Mouse (Mus musculus) hindbrain, embryonic 14.5 days (tissue): ENCODE results near the gene Robo1. TPM values are rescaled to one million over a fixed set of nuclear protein-coding genes. Genes with fewer than 3 reads are reported as not detected.

Source experiments
- ATAC-seq: fragments of 200-750 bp; cut with Nextera tagmentation; 2 replicates; pipeline ENCODE4 v1.8.0; 2017; ENCODE audit warnings: moderate number of reproducible peaks, mild to moderate bottlenecking, moderate TSS enrichment, moderate library complexity; ENCODE audit not compliant: low FRiP score
- DNase-seq: peaks from one replicate; pipeline ENCODE4 v3.0.0-alpha.2; 2015; ENCODE audit warnings: low spot score
- H3K27ac ChIP-seq: fragments of 300-500 bp; sonication (generic); 2 replicates; pipeline ENCODE4 v1.5.1; 2014; ENCODE audit warnings: mild to moderate bottlenecking, moderate library complexity
- H3K27me3 ChIP-seq: fragments of 300-500 bp; sonication (generic); 2 replicates; pipeline ENCODE4 v1.6.1; 2014; ENCODE audit warnings: mild to moderate bottlenecking, low read length, mixed read lengths; ENCODE audit not compliant: control insufficient read depth, insufficient read depth
- H3K36me3 ChIP-seq: fragments of 300-500 bp; sonication (generic); replicated peaks from 2 replicates; pipeline ENCODE4 v1.6.1; 2014; ENCODE audit not compliant: control insufficient read depth, insufficient read depth
- H3K4me1 ChIP-seq: fragments of 300-500 bp; sonication (generic); replicated peaks from 2 replicates; pipeline ENCODE4 v1.6.1; 2014; ENCODE audit warnings: antibody characterized with exemption, low read length, mixed read lengths; ENCODE audit not compliant: control insufficient read depth, insufficient read depth
- H3K4me2 ChIP-seq: fragments of 300-500 bp; sonication (generic); replicated peaks from 2 replicates; pipeline ENCODE4 v1.6.1; 2014; ENCODE audit warnings: mild to moderate bottlenecking, moderate library complexity
- H3K4me3 ChIP-seq: fragments of 300-500 bp; sonication (generic); replicated peaks from 2 replicates; pipeline ENCODE4 v1.5.1; 2014; ENCODE audit warnings: mild to moderate bottlenecking, low read length
- H3K9ac ChIP-seq: fragments of 300-500 bp; sonication (generic); 2 replicates; pipeline ENCODE4 v1.6.1; 2014
- H3K9me3 ChIP-seq: fragments of 300-500 bp; sonication (generic); 2 replicates; pipeline ENCODE4 v1.6.1; 2016; ENCODE audit warnings: low read length; ENCODE audit not compliant: control insufficient read depth
- WGBS: fragments of 180-500 bp; shearing (Covaris S2); extraction: QIAGEN DNeasy Blood & Tissue Kit; methylation state at CpG from one replicate; pipeline ENCODE4 v1.1.7; 2014; 5-methylcytosine and 5-hydroxymethylcytosine counted together
- polyA plus RNA-seq: library from polyadenylated mRNA; unstranded; fragments of >200 nt; fragmentation: Nextera tagmentation; extraction: Ambion mirVana; gene quantifications from 2 replicates; pipeline ENCODE4 v1.2.1, GENCODE M21; 2014

Gene Robo1
- polyA plus RNA-seq, 1 experiment from 2014 or later = 47.5 TPM

DNA sequence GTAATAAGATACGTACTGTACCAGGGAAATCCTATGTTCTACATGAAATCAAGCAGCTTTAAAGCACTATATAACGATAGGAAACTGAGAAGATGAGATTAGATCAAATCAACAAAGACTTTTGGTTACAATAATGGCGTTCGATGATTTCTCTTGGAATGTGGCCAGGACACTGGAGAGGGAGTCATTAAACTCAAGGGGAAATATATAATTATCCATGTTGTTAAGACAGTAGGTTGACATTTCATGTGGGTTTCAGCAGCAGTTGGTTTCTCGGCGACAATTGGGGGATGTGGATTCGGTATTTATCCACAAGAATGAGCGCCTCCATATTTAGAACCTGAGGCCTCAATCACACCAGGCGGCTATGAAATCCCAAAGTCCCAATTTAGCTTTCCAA lies 347.3 kb downstream of the Robo1 start:
- Histone ChIP-seq H3K9ac (no peak overlapping the region), H3K36me3 (no peaks in the 10 kb centered on the region), H3K4me1 (no peaks in the 10 kb centered on the region), H3K9me3 (no peaks in the 10 kb centered on the region), H3K4me2 (no peak overlapping the region), H3K27ac (no peak overlapping the region), H3K27me3 (no peaks in the 10 kb centered on the region), H3K4me3 (no peak overlapping the region)
- 64% methylated on average over 9 of the region's 9 CpGs for WGBS
- DNase-seq (no peak), ATAC-seq (no peak)

DNA sequence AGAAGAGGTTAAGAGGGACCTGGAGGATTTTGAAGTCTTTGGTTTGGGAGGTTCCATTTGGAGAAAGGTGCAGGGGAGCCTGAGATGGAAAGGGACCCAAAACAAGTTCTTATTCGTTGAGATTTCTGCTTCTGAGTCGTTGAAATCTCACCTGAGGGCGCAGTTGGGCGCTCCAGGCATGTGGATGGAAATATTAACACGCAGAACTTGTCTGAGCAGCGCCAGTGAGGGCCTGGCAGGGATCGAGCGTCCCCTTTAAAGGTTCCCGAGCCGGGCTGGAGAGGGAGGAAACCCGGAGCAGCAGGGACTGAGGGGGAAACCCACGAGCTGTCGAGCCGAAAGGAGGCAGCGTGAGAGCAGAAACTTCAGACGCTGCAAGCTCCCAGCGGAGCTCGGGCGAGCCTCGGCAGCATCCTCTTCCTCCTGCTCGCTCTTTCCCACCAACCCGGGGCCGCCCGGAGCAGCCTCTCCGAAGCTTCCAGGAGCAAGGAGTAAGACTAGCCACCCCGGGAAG lies 354.8 kb downstream of the Robo1 start:
- Histone ChIP-seq H3K36me3 (no peaks in the 10 kb centered on the region), H3K4me1 (peaks cover 20% of the 10 kb centered on the region), H3K9me3 (no peaks in the 10 kb centered on the region), H3K27me3 (no peaks in the 10 kb centered on the region), H3K4me2 (peak overlapping the region; percentile 69), H3K27ac (peak overlapping the region; percentile 76), H3K9ac (peak overlapping the region; percentile 66), H3K4me3 (peak overlapping the region; percentile 68)
- ATAC-seq = peak; percentile 87
- DNase-seq = peak; percentile 78
- WGBS = under 1% methylated on average over 26 of the region's 26 CpGs

- H3K27me3 ChIP-seq = no peaks in the 10 kb centered on the region
- peak; percentile 73 for ATAC-seq
- H3K36me3 ChIP-seq = no peaks in the 10 kb centered on the region
- under 1% methylated on average over 54 of the region's 55 CpGs for WGBS
- H3K4me3 ChIP-seq = peak overlapping the region; percentile 68
- DNase-seq = peak; percentile 63
- H3K27ac ChIP-seq = peak overlapping the region; percentile 76
- H3K9ac ChIP-seq = peak overlapping the region; percentile 66
- H3K9me3 ChIP-seq = no peaks in the 10 kb centered on the region
- peak overlapping the region; percentile 69 for H3K4me2 ChIP-seq
- peaks cover 20% of the 10 kb centered on the region for H3K4me1 ChIP-seq
Measured at GRCm38 (mm10) chr16:72663351-72664232, 355.5 kb downstream of the Robo1 start.

GRCm38 (mm10) chr16:72664233-72664613 lies 356.1 kb downstream of the Robo1 start:
- Histone ChIP-seq H3K4me3 (peak overlapping the region; percentile 68), H3K27me3 (no peaks in the 10 kb centered on the region), H3K36me3 (no peaks in the 10 kb centered on the region), H3K9me3 (no peaks in the 10 kb centered on the region), H3K4me1 (peaks cover 20% of the 10 kb centered on the region), H3K4me2 (peak overlapping the region; percentile 69), H3K9ac (peak overlapping the region; percentile 66), H3K27ac (peak overlapping the region; percentile 76; the same call in 1 of the 2 replicates)
- 2% methylated on average over 12 of the region's 12 CpGs for WGBS
- ATAC-seq (peak; percentile 33; the same call in 1 of the 2 replicates), DNase-seq (no peak)

- no peak overlapping the region for H3K27ac ChIP-seq
- 20% methylated on average over 4 of the region's 4 CpGs for WGBS
- H3K9ac ChIP-seq = peak overlapping the region; percentile 66
- H3K9me3 ChIP-seq = no peaks in the 10 kb centered on the region
- H3K4me1 ChIP-seq = peaks cover 22% of the 10 kb centered on the region
- DNase-seq (no peak), ATAC-seq (no peak)
- H3K36me3 ChIP-seq = no peaks in the 10 kb centered on the region
- peak overlapping the region; percentile 68 for H3K4me3 ChIP-seq
- H3K4me2 ChIP-seq = peak overlapping the region; percentile 69
- no peaks in the 10 kb centered on the region for H3K27me3 ChIP-seq
Measured at GRCm38 (mm10) chr16:72664806-72665205, 356.7 kb downstream of the Robo1 start.

DNA sequence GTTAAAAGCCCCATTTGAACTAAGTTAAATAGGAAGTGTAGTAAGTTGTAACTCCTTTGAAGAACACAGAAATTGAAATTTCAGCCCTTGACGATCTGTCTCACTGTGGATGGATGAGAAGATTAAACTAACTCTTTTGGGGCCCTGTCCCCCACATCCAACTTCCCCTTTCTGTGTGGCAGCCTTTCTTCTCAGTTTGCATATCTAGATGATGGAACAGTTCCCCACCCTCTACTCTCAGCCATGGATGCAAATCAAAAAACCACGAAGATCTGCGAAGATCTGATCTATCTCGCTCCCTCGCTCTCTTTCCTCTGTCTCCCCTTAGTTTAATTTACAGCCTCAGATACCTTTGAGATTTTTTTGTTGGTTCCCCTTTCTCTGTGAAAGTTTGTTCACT lies 357.3 kb downstream of the Robo1 start:
- ATAC-seq = no peak
- H3K36me3 ChIP-seq = no peaks in the 10 kb centered on the region
- H3K4me1 ChIP-seq = peaks cover 28% of the 10 kb centered on the region
- WGBS = 42% methylated on average over 5 of the region's 5 CpGs
- no peaks in the 10 kb centered on the region for H3K9me3 ChIP-seq
- H3K4me3 ChIP-seq = peak overlapping the region; percentile 68
- H3K9ac ChIP-seq = peak overlapping the region; percentile 31; the same call in 1 of the 2 replicates
- H3K27ac ChIP-seq = no peak overlapping the region
- DNase-seq = no peak
- H3K27me3 ChIP-seq = no peaks in the 10 kb centered on the region
- H3K4me2 ChIP-seq = peak overlapping the region; percentile 69

GRCm38 (mm10) chr16:72670240-72671038 lies 362.3 kb downstream of the Robo1 start:
- no peak overlapping the region for H3K27ac ChIP-seq
- no peaks in the 10 kb centered on the region for H3K9me3 ChIP-seq
- no peaks in the 10 kb centered on the region for H3K27me3 ChIP-seq
- H3K9ac ChIP-seq = no peak overlapping the region
- 0 out of 2 replicates have a peak overlapping the region, but pooled peaks have one; percentile 4 for H3K4me2 ChIP-seq
- 37% methylated on average over 6 of the region's 6 CpGs for WGBS
- ATAC-seq (no peak), DNase-seq (no peak)
- no peaks in the 10 kb centered on the region for H3K36me3 ChIP-seq
- H3K4me3 ChIP-seq = no peak overlapping the region
- H3K4me1 ChIP-seq = peaks cover 17% of the 10 kb centered on the region

DNA sequence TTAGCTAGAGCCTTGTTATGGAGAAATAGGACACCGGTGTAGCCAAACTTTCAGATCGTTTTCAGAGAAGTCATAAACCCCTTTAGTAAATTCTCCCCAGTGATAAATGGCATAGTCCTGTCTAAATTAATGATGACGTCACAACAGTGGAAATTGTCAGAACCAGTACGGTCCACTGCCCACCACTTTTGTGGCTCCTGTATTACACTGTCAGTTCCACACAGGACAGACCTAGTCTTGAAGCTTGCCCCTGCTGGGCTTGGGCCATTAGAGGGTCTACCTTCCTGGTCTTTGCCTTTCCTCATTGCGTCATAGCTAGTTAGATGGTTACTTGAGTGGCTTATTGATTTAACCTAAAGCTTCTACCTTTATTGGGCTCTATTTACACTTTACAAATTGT lies 369.1 kb downstream of the Robo1 start:
- WGBS = 66% methylated on average over 5 of the region's 5 CpGs
- 0 out of 2 replicates have a peak, but pooled peaks have one; percentile 41 for ATAC-seq
- H3K27ac ChIP-seq = no peak overlapping the region
- no peak for DNase-seq
- peaks cover 16% of the 10 kb centered on the region for H3K4me1 ChIP-seq
- H3K9ac ChIP-seq = no peak overlapping the region
- no peaks in the 10 kb centered on the region for H3K9me3 ChIP-seq
- no peak overlapping the region for H3K4me3 ChIP-seq
- no peaks in the 10 kb centered on the region for H3K27me3 ChIP-seq
- H3K36me3 ChIP-seq = no peaks in the 10 kb centered on the region
- H3K4me2 ChIP-seq = no peak overlapping the region

DNA sequence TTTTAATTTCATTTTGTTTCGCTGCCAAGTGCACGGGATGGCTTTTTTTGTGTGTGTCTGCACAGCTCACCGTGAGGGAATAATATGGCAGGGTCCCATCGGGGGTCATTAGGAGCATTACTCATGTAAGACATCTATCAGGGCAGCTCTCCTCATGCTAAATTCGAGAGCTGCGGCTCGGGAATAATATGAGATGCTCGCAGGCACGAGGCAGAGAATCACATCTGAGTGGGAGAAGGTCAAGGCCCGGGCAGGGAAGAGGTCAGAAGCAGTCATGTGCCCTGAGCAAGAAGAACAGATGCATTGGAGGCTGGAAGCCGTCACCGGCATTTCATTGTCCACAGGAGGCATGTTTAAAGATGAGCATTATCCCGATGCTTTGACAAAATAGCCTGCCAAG lies 370.3 kb downstream of the Robo1 start:
- no peak overlapping the region for H3K4me3 ChIP-seq
- H3K27ac ChIP-seq = peak overlapping the region; percentile 43
- H3K4me2 ChIP-seq = peak overlapping the region; percentile 44
- ATAC-seq (0 out of 2 replicates have a peak, but pooled peaks have one; percentile 26), DNase-seq (no peak)
- WGBS = 8% methylated on average over 13 of the region's 13 CpGs
- peaks cover 16% of the 10 kb centered on the region for H3K4me1 ChIP-seq
- no peaks in the 10 kb centered on the region for H3K36me3 ChIP-seq
- H3K27me3 ChIP-seq = no peaks in the 10 kb centered on the region
- H3K9ac ChIP-seq = peak overlapping the region; percentile 49
- no peaks in the 10 kb centered on the region for H3K9me3 ChIP-seq
